Mouse (Mus musculus): ENCODE data around the gene P3h2.

Gene P3h2

GRCm38 (mm10) chr16:26065060-26065459 lies 40.5 kb downstream of the P3h2 start:
- DNase-seq: no peak

- DNase-seq: no peak
These were observed 45.1 kb downstream of the P3h2 start for GRCm38 (mm10) chr16:26060239-26061085.

- DNase-seq: no peak
These were observed 52.0 kb downstream of the P3h2 start for GRCm38 (mm10) chr16:26053631-26054030.

GRCm38 (mm10) chr16:26049393-26050087 lies 56.0 kb downstream of the P3h2 start:
- no peak for DNase-seq

- DNase-seq: no peak
These were observed 57.7 kb downstream of the P3h2 start for GRCm38 (mm10) chr16:26047870-26048269.

GRCm38 (mm10) chr16:26047396-26047795 lies 58.2 kb downstream of the P3h2 start:
- DNase-seq: no peak

- DNase-seq: no peak
These were observed 63.7 kb downstream of the P3h2 start for GRCm38 (mm10) chr16:26041929-26042303.

GRCm38 (mm10) chr16:26041021-26041928 lies 64.3 kb downstream of the P3h2 start:
- DNase-seq: no peak

GRCm38 (mm10) chr16:26039320-26039719 lies 66.3 kb downstream of the P3h2 start:
- no peak for DNase-seq

GRCm38 (mm10) chr16:26035525-26035924 lies 70.1 kb downstream of the P3h2 start:
- DNase-seq: no peak

GRCm38 (mm10) chr16:26035079-26035478 lies 70.5 kb downstream of the P3h2 start:
- no peak for DNase-seq

GRCm38 (mm10) chr16:26029424-26030012 lies 76.1 kb downstream of the P3h2 start:
- no peak for DNase-seq

GRCm38 (mm10) chr16:26026416-26026815 lies 79.2 kb downstream of the P3h2 start:
- DNase-seq: no peak

GRCm38 (mm10) chr16:26024543-26024942 lies 81.0 kb downstream of the P3h2 start:
- DNase-seq: no peak

- DNase-seq: no peak
These were observed 82.2 kb downstream of the P3h2 start for GRCm38 (mm10) chr16:26023352-26023751.

GRCm38 (mm10) chr16:26021759-26022158 lies 83.8 kb downstream of the P3h2 start:
- no peak for DNase-seq

- no peak for DNase-seq
These were observed 99.8 kb downstream of the P3h2 start for GRCm38 (mm10) chr16:26005811-26006210.

- DNase-seq: no peak
These were observed 102.3 kb downstream of the P3h2 start for GRCm38 (mm10) chr16:26003261-26003660.

GRCm38 (mm10) chr16:26002848-26003247 lies 102.7 kb downstream of the P3h2 start:
- no peak for DNase-seq

- DNase-seq: no peak
These were observed 111.0 kb downstream of the P3h2 start for GRCm38 (mm10) chr16:25994605-25995004.

- DNase-seq: no peak
These were observed 118.4 kb downstream of the P3h2 start for GRCm38 (mm10) chr16:25987221-25987620.

GRCm38 (mm10) chr16:25983635-25984034 lies 121.9 kb downstream of the P3h2 start:
- DNase-seq: no peak

- DNase-seq: no peak
These were observed 126.5 kb downstream of the P3h2 start for GRCm38 (mm10) chr16:25979037-25979436.

Measured in thymus, postnatal 36 days (tissue).